Mouse (Mus musculus): ENCODE measurements around the gene Cpsf6.

Cpsf6 gene

DNA sequence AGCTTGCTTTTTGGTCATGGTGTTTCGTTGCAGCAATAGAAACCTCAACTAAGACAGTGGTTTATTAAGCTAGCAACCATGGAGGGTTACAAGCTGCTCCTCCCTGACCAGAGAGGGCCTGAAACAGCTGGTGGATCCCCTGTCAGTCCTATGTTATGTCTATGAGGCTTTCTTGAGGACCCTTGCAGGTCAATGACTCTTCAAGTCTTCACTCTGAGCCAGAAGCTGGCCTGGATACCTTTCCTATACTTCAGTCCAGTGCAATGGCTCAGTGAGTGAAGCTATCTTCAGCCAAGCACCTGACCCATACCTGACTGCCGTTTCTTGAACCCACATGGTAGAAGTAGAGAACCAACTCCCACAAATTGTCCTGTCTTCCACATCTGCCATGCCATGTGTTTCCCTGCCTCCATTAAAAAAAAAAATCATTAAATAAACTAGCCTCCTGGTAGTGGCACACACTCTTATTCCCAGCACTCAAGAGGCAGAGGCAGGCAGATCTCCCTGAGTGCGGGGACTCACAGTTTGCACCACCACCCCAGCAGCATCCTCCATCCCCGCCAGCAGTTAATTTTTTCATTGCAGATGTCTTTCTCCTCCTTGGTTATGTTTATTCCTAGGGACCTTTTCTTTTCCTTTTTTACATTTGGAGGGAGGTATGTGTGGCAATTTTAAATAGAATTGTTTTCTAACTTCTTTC lies 4.7 kb upstream of the Cpsf6 start:
- DNase-seq, result no peak

DNA sequence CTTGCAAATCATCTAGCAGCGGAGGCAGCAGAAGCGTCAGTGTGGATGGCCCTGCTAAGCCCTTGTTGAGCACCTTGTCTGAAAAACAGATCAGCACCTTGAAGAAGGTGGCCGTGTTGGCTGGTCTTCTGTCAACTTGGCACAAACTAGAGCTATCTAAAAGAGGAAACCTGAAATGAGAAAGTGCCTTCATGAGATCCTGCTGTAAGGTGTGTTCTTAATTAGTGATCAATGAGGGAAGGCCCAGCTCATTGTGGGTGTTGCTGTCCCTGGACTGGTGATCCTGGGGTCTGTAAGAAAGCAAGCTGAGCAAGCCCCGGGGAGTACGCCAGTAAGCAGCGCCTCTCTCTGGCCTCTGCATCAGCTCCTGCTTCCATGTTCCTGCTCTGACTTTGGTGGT lies 4.1 kb upstream of the Cpsf6 start:
- DNase-seq, result no peak

DNA sequence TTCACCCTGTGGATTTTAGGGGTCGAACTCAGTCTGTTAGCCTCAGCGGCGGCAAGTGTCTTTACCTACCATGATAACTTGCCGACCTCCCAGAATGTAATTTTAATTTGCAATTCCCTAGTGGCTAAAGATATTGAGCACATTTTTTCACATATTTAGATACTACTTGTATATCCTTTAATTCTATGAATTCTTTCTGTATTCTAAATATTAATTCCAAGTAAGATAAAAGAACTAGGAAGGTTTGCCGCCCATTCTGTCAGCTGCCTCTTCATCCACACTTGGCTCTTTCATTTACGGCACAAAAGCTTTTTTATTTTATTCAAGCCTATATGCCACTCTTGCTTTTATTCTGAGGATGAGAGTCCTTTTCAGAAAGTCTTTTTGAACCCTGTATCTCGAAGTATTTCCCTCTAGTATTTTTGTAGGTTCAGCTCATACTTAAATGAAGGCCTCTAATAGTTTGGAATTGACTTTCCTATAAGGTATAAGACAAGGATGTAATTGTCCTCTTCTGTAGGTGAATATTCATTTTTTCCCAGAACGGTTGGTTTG lies 3.3 kb upstream of the Cpsf6 start:
- no peak for DNase-seq

DNA sequence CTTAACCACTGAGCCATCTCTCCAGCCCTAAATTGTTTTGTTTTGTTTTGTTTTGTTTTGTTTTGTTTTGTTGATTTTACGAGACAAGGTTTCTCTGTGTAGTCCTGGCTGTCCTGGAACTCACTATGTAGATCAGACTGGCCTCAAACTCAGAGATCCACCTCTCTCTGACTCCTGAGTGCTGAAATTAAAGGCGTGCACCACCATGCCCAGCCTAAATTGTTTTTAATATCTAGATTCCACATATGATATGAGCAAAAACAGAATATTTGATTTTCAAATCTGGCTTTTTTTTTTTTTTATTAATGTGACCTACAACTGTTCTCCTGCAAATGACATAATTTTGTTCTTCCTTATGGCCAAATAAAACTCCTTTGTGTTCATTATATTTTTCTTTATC lies 2.3 kb upstream of the Cpsf6 start:
- DNase-seq, result no peak

DNA sequence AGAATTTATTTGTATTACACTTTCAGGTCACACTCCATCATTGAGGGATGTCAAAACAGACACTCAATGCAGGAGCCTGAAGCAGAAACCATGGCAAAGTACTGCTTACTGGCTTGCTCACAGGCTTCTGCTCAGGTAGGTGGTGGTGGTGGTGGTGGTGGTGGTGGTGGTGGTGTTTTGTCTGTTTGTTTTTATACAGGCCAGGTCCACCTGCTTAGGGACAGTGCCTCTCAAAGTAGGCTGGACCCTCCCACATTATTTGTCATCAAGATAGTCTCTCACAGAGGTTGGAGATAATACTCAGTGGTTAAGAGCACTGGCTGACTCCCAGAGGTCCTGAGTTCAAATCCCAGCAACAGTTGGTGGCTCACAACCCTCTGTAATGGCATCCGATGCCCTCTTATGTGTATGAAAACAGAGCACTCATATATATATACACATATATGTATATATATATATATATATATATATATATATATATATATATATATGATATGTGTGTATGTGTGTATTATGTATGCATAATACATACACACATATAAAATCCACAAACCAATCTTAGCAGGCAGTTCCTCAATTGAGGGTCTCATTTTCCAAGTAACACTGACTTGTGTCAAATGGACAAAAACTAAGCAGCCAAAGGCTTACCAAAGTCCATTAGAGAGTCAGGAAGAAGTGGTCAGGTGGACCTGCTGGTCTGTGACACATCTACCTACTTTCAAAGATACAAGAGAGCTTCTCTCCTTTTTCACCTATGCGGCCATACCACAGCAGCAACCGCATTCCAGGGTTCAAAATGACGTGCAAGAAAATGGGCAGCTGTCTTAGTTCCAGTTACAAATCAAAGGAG lies 1.1 kb upstream of the Cpsf6 start:
- DNase-seq, result no peak

DNA sequence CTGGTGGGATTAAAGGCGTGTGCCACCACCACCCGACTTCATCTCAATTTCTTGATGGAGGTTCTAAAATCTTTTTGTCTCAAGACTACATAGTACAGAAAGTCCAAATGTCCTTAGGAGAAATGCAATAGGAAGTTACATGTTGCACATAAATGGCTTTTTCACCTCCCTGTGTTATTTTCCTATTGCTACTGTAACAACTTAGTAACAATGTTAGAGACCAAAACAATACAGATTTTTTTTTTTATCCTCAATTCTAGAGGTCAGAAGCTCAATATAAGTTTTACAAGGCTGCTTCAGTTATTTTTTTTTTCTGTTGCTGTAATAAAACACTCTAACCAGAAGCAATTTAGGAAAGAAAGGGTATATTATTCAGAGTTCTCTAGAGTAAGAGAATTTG lies 374 bp downstream of the Cpsf6 start:
- no peak for DNase-seq

DNA sequence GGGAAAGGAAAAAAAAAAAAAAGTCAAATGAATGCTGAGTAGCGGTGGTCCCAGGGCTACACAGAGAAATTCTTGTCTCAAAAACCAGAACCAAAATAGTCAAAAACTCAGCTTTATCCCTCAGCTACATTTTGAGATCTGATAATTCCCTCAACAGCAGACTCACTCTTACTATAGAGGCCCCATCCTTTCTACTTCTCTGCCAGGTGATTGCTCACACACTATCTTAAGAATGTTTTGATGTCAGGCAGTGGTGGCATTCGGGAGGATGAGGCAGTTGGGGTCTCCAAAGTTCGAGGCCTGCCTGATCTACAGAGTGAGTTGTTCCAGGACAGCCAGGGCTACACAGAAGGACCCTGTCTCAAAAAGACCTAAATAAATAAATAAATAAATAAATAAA lies 1.2 kb downstream of the Cpsf6 start:
- DNase-seq, result no peak

DNA sequence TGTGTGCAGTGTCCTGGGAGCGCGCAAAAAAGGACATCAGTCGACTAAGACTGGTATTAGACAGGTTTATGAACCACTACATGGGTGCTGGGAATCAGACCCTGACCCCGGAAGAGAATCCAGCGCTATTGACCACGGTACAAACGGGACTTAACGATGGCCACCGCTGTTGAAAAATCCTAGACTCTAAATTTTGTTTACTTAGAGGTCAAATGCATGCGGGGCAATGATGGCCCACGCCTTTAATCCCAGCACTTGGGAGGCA lies 1.6 kb downstream of the Cpsf6 start:
- no peak for DNase-seq

DNA sequence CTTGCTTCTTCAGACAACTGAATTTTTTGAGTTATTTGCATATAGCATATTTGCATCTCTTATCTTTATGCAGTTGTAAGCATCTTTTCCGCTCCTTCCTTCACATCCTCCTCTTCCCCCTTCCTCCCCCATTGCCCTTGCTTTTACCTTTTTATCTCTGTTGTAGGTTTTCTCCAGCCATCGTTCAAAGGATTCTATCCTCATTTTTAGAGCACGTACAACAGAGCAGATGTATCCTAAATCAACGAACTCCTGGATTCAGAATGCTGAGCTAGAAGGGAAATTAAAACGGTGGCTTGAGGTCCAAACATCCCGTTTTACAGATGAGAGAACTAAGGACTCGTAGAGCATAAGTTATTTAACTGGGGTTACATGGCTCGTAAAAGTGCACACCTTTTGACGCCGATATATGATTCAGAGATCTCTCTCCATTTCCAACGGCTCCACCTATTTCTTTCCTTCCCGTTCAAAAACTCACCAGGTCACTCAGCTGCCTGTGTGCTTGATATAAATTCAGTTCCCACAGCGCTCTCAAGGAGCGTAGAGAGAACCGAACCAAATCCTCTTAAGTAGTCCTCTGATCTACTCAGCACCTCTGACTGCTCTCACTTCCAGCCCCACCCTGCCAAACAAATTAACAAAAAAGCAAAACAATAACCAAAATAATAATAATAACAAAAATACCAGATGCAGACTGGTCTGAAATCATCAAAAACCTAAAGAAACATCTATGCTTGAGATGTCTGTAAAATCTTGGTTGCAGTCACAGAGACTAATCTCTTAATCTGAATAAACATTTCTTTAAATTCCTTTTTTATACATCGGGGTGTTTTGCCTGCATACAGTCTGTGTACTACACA lies 2.2 kb downstream of the Cpsf6 start:
- no peak for DNase-seq

DNA sequence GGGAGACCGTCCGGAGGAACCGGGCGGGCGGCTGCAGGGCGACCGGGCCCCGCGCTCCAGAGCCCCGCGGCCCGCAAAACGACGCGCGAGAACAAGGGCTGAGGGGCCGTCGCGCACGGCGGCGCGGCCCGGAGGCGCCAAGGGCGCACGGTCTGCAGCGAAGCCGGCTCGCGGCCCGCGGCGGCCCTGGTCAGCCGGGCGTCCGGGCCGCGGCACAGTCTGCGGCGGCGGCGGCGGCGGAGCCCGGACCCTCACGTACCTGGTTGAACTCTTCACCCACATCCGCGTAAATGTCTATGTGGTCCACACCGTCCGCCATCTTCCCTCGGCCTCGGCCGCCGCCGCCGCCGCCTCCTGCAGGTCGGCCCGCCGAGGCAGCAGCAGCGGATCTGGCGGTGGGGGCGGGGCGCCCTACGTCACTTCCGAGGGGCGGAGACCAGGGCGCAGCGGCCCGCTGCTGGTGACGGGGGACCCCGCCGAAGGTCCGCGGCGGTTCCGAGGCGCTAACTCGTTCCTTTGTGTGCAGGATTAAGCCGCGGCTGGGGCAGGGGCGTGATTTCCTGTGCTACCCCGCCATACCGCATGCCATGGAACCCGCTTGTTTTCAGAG lies 3.1 kb downstream of the Cpsf6 start:
- peak; percentile 97 for DNase-seq

DNA sequence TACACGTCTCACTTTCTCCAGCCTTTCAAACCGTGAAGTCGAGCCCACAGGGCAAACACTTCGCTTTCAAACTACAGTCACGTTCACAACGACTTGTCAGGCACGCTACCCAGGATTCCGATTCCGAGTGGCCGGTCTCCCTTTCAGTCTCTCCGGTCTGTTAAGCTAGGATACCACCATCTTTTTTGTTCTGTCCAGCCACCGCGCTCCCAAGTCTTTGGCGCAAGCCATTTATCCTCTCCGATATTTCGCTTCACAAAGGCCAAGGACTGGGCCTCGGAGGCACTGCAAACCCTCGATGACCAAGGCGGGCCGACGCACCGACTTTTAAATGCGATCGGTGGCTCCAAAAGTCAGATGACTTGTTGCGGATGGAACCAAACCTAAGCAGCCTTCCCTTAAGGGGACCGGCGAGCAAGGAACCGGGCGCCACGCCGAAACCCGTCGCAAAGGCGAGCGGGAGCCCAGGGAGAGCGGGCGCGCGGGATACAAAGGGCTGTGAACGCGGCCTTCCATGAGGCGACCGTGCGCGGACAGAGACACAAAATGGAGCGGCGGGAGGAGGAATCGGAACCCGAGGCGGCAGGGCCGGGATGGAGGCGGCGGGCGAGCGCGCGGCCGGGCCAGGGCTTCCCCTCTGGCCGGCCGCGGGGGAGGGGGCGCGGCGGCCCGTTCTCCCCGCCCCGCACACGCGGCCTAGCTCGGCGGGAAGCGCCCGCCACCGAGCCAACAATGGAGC lies 3.8 kb downstream of the Cpsf6 start:
- peak; percentile 45 for DNase-seq

DNA sequence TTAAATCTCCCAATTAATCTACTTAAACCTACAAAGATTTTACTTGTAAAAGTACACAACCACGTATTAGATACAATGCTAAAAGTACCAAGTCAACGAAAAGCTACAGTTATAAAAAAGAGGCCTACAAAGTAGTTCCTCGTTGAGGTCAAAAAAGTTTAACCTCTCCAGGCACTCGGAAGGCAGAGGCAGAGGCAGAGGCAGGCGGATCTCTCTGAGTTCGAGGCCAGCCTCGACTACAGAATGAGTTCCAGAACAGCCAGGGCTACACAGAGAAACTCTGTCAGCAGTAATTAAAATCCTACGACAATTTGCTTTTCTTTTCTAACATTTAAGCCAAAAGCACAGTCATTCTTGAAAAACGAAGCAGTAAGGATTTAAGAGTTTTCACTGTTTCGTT lies 4.7 kb downstream of the Cpsf6 start:
- DNase-seq, result peak; percentile 33

DNA sequence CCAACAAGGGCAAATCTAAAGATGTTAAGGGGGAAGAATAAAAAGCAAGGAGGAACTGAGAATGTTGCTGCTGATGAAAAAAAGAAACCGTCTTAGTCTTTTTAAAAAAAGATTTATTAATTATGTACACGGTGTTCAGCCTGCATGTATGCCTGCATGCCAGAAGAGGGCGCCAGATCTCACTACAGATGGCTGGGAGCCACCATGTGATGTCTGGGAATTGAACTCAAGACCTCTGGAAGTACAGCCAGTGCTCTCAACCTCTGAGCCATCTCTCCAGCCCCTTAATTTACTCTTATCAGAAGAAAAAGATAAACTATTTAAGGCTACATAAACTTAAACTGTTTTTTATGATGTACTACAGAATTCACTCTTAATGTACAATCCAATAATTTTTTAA lies 16.7 kb downstream of the Cpsf6 start:
- peak; percentile 69 for DNase-seq

DNA sequence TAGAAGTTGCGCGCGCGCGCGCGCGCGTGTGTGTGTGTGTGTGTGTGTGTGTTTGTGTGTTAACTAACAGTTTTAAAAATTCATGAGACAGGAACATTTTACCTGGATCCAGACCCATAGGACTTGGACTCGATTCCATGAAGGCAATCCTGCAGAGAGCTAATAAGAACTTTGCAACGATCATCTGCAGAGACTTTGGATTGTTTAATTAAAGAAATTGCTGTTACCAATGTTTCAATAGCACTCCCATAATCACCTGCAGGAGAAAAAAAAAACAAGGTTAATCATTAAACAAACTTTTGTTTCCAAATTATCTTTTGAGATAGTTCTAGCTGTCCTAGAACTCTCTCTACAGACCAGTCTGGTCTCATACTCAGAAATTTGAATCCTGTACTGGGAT lies 20.9 kb downstream of the Cpsf6 start:
- DNase-seq, result no peak

DNA sequence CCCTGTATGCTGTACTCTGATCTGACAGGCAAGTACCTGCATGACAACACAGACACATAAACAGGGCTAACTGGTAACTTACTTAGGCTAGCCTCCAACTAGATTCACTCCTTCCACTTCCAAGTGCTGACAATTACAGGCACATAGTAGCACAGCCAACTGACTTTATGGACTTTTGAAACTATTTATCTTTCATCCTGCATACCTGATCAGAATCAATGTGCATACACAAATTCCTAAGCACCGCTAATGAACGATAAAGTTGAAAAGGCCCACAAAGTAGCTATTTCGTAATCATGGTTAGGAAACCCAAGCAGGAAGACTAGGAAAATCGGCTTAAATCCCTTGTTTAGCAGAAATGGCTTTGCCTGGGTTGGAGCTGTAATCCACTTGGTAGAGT lies 36.8 kb downstream of the Cpsf6 start:
- DNase-seq, result no peak

DNA sequence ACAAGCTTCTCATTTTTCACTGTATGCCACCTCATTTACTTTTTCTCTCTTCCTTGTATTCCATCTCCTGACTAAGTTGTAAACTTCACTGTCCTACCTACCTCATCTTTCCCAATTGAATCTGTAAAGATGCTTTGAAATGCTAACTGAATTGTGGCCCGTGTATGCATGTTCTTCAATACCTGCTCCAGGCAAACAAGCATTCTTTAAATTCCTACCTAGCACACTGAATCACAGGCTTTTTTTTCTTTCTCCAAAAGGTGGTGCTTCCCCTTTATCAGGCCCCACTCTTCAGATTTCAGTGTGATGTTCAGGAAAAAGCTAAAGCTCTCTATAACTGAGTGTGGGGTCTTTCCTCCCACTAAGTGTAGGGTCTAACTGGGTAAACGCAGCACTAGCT lies 37.4 kb downstream of the Cpsf6 start:
- DNase-seq, result no peak

DNA sequence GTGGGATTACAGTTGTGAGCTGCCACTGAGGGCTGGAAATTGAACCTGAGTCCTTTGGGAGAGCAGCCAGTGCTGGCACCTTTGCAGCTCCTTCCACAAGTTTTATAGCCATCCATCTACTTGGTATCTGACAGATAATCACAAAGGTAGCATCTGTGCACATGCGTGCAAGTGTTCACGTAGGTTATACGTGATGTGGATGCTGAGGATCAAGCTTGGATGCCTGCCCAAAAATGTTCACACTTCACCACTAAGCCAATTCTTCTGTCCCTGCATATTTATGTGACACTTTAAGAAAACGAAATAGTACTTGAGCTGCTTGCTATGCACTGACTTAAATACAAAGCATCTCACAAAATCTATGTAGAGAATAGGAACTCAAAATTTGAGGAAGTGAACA lies 38.8 kb downstream of the Cpsf6 start:
- DNase-seq, result no peak

DNA sequence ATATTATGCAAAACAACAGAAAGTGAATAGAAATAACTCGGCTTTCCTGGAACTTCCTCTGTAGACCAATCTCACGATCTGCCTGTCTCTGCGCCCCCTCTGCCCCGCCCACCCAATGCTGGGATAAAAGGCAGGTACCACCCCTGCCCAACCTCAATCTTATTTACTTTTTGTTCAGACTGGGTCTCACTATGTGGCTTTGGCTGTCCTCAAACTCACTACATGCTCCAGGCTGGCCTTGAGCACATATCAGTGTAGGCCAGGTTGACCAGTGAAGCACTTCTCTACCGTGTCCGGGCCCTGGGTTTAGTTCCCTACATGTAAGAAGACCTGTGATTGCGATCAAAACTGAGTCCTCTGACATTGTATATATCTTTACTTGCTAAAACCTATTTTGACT lies 40.6 kb downstream of the Cpsf6 start:
- no peak for DNase-seq

DNA sequence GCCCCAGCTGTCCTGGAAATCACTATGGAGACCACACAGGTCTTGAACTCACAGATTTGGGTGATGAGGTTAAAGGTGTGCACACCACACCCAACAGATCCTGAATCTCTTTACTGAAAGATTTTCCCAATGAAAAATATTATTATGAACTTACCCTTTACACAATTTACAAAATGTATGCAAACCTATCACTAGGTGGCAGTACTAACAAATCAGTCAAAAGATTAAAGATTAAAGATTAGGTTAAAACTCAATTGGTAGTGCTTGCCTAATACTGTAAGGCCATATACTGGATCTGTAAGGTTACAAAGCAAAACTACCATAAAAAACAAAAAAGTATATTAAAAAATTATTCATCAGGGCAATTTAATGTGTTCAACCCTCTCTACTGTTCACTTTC lies 41.9 kb downstream of the Cpsf6 start:
- no peak for DNase-seq

DNA sequence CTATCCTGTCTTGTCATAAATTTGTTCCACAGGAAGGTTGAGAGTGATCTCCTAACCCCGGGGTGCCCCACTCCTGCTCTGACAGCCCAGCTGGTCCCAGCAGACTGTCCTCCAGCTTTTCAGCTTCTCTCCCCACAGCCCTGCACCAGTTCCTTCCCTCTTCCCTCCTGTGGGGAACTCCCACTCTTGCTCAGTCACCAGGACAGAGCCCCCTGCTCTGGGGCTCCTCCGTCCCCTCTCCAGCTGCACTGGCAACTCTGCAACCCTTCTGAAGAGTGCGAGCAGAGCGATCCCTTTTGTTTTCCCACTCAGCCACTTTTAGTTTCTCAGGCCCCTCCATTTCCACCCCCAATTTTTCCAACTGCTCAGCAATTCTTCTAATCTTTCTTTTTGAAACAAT lies 44.2 kb downstream of the Cpsf6 start:
- no peak for DNase-seq

DNA sequence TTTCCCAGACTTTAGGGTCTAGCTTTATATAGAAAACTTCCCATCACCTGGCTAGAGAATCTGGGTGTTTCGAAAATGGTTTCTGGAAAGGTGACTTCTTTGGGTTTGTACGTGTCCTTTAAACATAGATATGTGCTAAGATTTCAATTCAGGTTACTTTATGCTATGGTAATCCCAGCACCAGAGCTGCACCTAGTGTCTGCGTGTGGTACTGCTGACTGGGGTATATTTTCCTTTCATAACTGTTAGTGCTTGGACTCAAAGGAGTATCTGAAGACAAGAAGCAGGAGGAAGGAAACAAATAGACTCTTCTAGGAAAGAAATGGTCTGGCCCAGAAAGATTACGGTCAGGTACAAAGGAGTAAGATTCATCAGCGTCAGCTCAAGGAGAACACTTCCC lies 49.3 kb downstream of the Cpsf6 start:
- DNase-seq, result no peak

DNA sequence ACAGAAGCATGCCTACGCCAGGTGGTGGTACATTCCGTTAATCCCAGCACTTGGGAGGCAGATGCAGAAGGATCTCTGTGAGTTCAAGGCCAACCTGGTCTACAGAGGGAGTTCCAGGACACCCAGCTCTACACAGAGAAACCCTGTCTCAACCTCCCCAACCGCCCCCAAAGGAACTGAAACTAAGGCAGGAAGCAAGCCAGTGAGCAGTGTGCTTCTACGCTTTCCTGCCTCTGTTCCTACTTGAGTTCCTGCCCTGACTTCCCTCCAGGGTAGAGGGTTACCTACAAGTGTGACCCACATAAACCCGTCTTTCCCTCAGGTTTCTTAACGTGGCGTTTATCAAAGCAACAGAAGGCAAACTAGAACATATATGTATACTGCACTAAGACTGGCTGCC lies 56.0 kb downstream of the Cpsf6 start:
- DNase-seq, result no peak
